8 mouse cellular contexts compared by ENCODE assay signal in genomic region chr12:112679027-112679996, GRCm38 (mm10). TPM values are rescaled to one million over a fixed set of nuclear protein-coding genes. Genes with fewer than 3 reads are reported as not detected.
DNase-seq lines count a peak whose midpoint lies in the region; ATAC-seq and TF ChIP-seq lines count a peak whose summit lies in the region.

No protein-coding gene starts in this region.

- no peaks in the 10 kb centered on the region for H3K9me3 ChIP-seq in embryonic facial prominence, embryonic 13.5 days

- H3K27me3 ChIP-seq in embryonic facial prominence, embryonic 13.5 days = peaks cover 71% of the 10 kb centered on the region
- no peaks in the 10 kb centered on the region for H3K27me3 ChIP-seq in splenic B cell, adult 2 months (ENCODE audit: control insufficient read depth, insufficient read depth, low read length, poor library complexity, severe bottlenecking)

- H3K36me3 ChIP-seq in embryonic facial prominence, embryonic 13.5 days = no peaks in the 10 kb centered on the region
- no peaks in the 10 kb centered on the region for H3K36me3 ChIP-seq in splenic B cell, adult 2 months (ENCODE audit: control insufficient read depth, insufficient read depth, low read length, poor library complexity, severe bottlenecking)

- DNase-seq in retina, embryonic 14.5 days (ENCODE audit: low spot score) = peak; percentile 54
- DNase-seq in retina, postnatal 1 day = no peak
- peak; percentile 72 for DNase-seq in induced T-regulatory cell, adult 2 months (ENCODE audit: low read depth)
- DNase-seq in lung, adult 2 months = peak; percentile 63
- peak; percentile 46 for DNase-seq in splenic B cell, adult 2 months (ENCODE audit: low read depth, low spot score)
- no peak for DNase-seq in cerebellum, adult 9-10 months
- no peak for DNase-seq in natural killer cell, adult 2 months (ENCODE audit: low spot score in 2 of 2)

- TF ChIP-seq POLR2A in lung, adult 2 months (IDR thresholded peaks at IDR 0.05; ENCODE audit: borderline replicate concordance, extremely low read depth, low read depth, low read length) = no peak

- H3K4me2 ChIP-seq in embryonic facial prominence, embryonic 13.5 days = peak overlapping the region; percentile 94

- 0 out of 2 replicates have a peak, but pooled peaks have one; percentile 1 for TF ChIP-seq CTCF in lung, adult 2 months (IDR thresholded peaks at IDR 0.05; ENCODE audit: insufficient read depth, low read length)

- peak overlapping the region; percentile 62 for H3K4me3 ChIP-seq in embryonic facial prominence, embryonic 13.5 days
- peak overlapping the region; percentile 73 for H3K4me3 ChIP-seq in lung, adult 2 months (replicated peaks; ENCODE audit: extremely low read depth, low read depth, low read length)

- H3K27ac ChIP-seq in embryonic facial prominence, embryonic 13.5 days = no peak overlapping the region

- 0 out of 2 replicates have a peak, but pooled peaks have one; percentile 20 for ATAC-seq in embryonic facial prominence, embryonic 13.5 days (ENCODE audit: insufficient number of reproducible peaks, insufficient read depth, low FRiP score, low TSS enrichment, low read depth)

- H3K4me1 ChIP-seq in embryonic facial prominence, embryonic 13.5 days = peaks cover 33% of the 10 kb centered on the region
- peaks cover 21% of the 10 kb centered on the region for H3K4me1 ChIP-seq in lung, adult 2 months (ENCODE audit: control insufficient read depth, insufficient read depth, low read length)

- WGBS in embryonic facial prominence, embryonic 13.5 days = 4% methylated on average over 67 of the region's 87 CpGs
- 7% methylated on average over 81 of the region's 87 CpGs for WGBS in lung, adult 2 months

- peak overlapping the region; percentile 73 for H3K9ac ChIP-seq in embryonic facial prominence, embryonic 13.5 days

RNA-seq across cellular contexts. Expression of gene Zbtb42, which starts 0.7 kb away (rescaled TPM):
- 2.3 and 3.1 TPM in 2 replicates for polyA plus RNA-seq in embryonic facial prominence, embryonic 13.5 days (2015; fragmentation: Nextera tagmentation; extraction: Ambion mirVana)
- polyA plus RNA-seq in lung, adult 2 months (2012; rRNA removed) = 40.9 and 51.2 TPM in 2 replicates

RNA-seq across cellular contexts. Expression of gene Akt1, which starts 4.6 kb away (rescaled TPM):
- 49.7 and 60.0 TPM in 2 replicates for polyA plus RNA-seq in embryonic facial prominence, embryonic 13.5 days (2015; fragmentation: Nextera tagmentation; extraction: Ambion mirVana)
- 166 and 187 TPM in 2 replicates for polyA plus RNA-seq in lung, adult 2 months (2012; rRNA removed)

RNA-seq across cellular contexts. Expression of gene Siva1, which starts 34.8 kb away (rescaled TPM):
- polyA plus RNA-seq in embryonic facial prominence, embryonic 13.5 days (2015; fragmentation: Nextera tagmentation; extraction: Ambion mirVana) = 249 and 252 TPM in 2 replicates
- polyA plus RNA-seq in lung, adult 2 months (2012; rRNA removed) = 58.6 and 66.5 TPM in 2 replicates

RNA-seq across cellular contexts. Expression of gene Cep170b, which starts 40.9 kb away (rescaled TPM):
- polyA plus RNA-seq in embryonic facial prominence, embryonic 13.5 days (2015; fragmentation: Nextera tagmentation; extraction: Ambion mirVana) = 13.8 and 16.7 TPM in 2 replicates
- 68.2 and 73.2 TPM in 2 replicates for polyA plus RNA-seq in lung, adult 2 months (2012; rRNA removed)

RNA-seq across cellular contexts. Expression of gene Adssl1, which starts 59.5 kb away (rescaled TPM):
- 4.3 and 4.4 TPM in 2 replicates for polyA plus RNA-seq in embryonic facial prominence, embryonic 13.5 days (2015; fragmentation: Nextera tagmentation; extraction: Ambion mirVana)
- 33.3 and 39.0 TPM in 2 replicates for polyA plus RNA-seq in lung, adult 2 months (2012; rRNA removed)

Comparison
In these comparisons a context has a peak if more than half of its experiments do, and no peak if none do; other contexts are left out.
1. DNase-seq: peak in retina, embryonic 14.5 days (single experiment), induced T-regulatory cell, adult 2 months (single experiment), lung, adult 2 months (single experiment) and splenic B cell, adult 2 months (single experiment); none in retina, postnatal 1 day (single experiment), cerebellum, adult 9-10 months (single experiment) and natural killer cell, adult 2 months (0 of 2).
2. RNA of gene Zbtb42, which starts 0.7 kb away (polyA plus RNA-seq): 40.9 to 51.2 TPM in lung, adult 2 months; 2.3 to 3.1 TPM in embryonic facial prominence, embryonic 13.5 days; every median in the first group is over 10 times any median in the second.